8 mouse cellular contexts compared by ENCODE assay signal in genomic region chr16:4077384-4078061, GRCm38 (mm10). TPM values are rescaled to one million over a fixed set of nuclear protein-coding genes. Genes with fewer than 3 reads are reported as not detected.
DNase-seq lines count a peak whose midpoint lies in the region; ATAC-seq lines count a peak whose summit lies in the region.

Gene Trap1 (minus strand): TSS chr16:4077827.

- no peaks in the 10 kb centered on the region for H3K36me3 ChIP-seq in hindbrain, embryonic 11.5 days (ENCODE audit: control insufficient read depth, insufficient read depth, low read length)

- peak; percentile 97 for ATAC-seq in hindbrain, embryonic 11.5 days (ENCODE audit: low FRiP score)

- H3K4me3 ChIP-seq in hindbrain, embryonic 11.5 days (ENCODE audit: low read depth, low read length) = peak within 1 kb of the TSS; percentile 86

- DNase-seq in MN1 (ENCODE audit: low spot score) = peak; percentile 88
- DNase-seq in cerebellum, adult 9-10 months = peak; percentile 95
- DNase-seq in frontal cortex, adult 2 months (ENCODE audit: extremely low spot score in 1 of 2, low spot score in 1 of 2) = peak; percentile 90 to 97
- peak; percentile 92 for DNase-seq in hindbrain, embryonic 11.5 days (ENCODE audit: low spot score)
- peak; percentile 96 to 97 for DNase-seq in layer of hippocampus, postnatal 10 days (ENCODE audit: low spot score in 2 of 2)
- DNase-seq in lung, postnatal 10 days = peak; percentile 96
- peak; percentile 93 for DNase-seq in ovary, postnatal 36 days (ENCODE audit: low spot score)
- peak; percentile 96 for DNase-seq in thymus, postnatal 25 days

- H3K9me3 ChIP-seq in hindbrain, embryonic 11.5 days (ENCODE audit: control insufficient read depth, low read length) = no peaks in the 10 kb centered on the region

- peak within 1 kb of the TSS; percentile 91 for H3K9ac ChIP-seq in hindbrain, embryonic 11.5 days (ENCODE audit: low read depth, low read length)

- H3K4me1 ChIP-seq in hindbrain, embryonic 11.5 days (replicated peaks; ENCODE audit: control insufficient read depth, insufficient read depth, low read length) = peaks cover 2% of the 10 kb centered on the region; the same call in 1 of the 2 replicates

- no peaks in the 10 kb centered on the region for H3K27me3 ChIP-seq in hindbrain, embryonic 11.5 days (ENCODE audit: control insufficient read depth, insufficient read depth, low read length)

- H3K4me2 ChIP-seq in hindbrain, embryonic 11.5 days (replicated peaks; ENCODE audit: low read depth, low read length) = peak within 1 kb of the TSS; percentile 58

- WGBS in hindbrain, embryonic 11.5 days = under 1% methylated on average over 58 of the region's 58 CpGs

- peak within 1 kb of the TSS; percentile 65 for H3K27ac ChIP-seq in hindbrain, embryonic 11.5 days (ENCODE audit: low read depth, low read length)

RNA-seq across cellular contexts. Expression of gene Trap1, which starts in this region (rescaled TPM):
- 73.3 and 76.6 TPM in 2 replicates for polyA plus RNA-seq in frontal cortex, adult 2 months (2012; rRNA removed)
- 73.3 and 79.4 TPM in 2 replicates for polyA plus RNA-seq in hindbrain, embryonic 11.5 days (2014; fragmentation: Nextera tagmentation; extraction: Ambion mirVana)
- total RNA-seq in layer of hippocampus, postnatal 10 days (2021) = 10 to 100 TPM; 69.2 to 71.9 TPM

Comparison
In these comparisons a context has a peak if more than half of its experiments do, and no peak if none do; other contexts are left out.
1. Peak in every context shown above with its lines: DNase-seq, ATAC-seq, H3K4me3 ChIP-seq and H3K27ac ChIP-seq.